Mouse (Mus musculus) erythroblast, embryonic 14.5 days (primary cell): Measurements from ENCODE around the gene Gnmt. TPM values are rescaled to one million over a fixed set of nuclear protein-coding genes. Genes with fewer than 3 reads are reported as not detected.

Experiments
- H3K27me3 ChIP-seq: 2 replicates; pipeline ENCODE4 v1.6.1; 2012; ENCODE audit warnings: inconsistent platforms; ENCODE audit not compliant: control insufficient read depth
- H3K36me3 ChIP-seq: 2 replicates; pipeline ENCODE4 v1.6.1; 2012; ENCODE audit warnings: mild to moderate bottlenecking, inconsistent platforms; ENCODE audit not compliant: control insufficient read depth
- H3K4me1 ChIP-seq: 2 replicates; pipeline ENCODE4 v1.6.1; 2012; ENCODE audit warnings: inconsistent platforms; ENCODE audit not compliant: control insufficient read depth
- H3K4me3 ChIP-seq: replicated peaks from 2 replicates; pipeline ENCODE3; 2012; ENCODE audit warnings: moderate library complexity, mild to moderate bottlenecking, inconsistent platforms
- H3K9me3 ChIP-seq: 2 replicates; pipeline ENCODE4 v1.6.1; 2012; ENCODE audit warnings: low read length, inconsistent platforms, mixed read lengths; ENCODE audit not compliant: control insufficient read depth
- GATA1 ChIP-seq: IDR thresholded peaks from 2 replicates; pipeline ENCODE4 v1.6.1; 2012; ENCODE audit warnings: low read length, inconsistent platforms, mixed read lengths
- TAL1 ChIP-seq: IDR thresholded peaks from 3 replicates; pipeline ENCODE4 v1.6.1; 2012; ENCODE audit warnings: low read length, inconsistent platforms, mixed read lengths
- polyA plus RNA-seq: library from polyadenylated mRNA; stranded (reverse); fragments of >175 nt; gene quantifications from 2 replicates; pipeline ENCODE4 v1.2.3, GENCODE M21; 2012

The Gnmt gene
- polyA plus RNA-seq, 1 experiment: 0.05 TPM

DNA sequence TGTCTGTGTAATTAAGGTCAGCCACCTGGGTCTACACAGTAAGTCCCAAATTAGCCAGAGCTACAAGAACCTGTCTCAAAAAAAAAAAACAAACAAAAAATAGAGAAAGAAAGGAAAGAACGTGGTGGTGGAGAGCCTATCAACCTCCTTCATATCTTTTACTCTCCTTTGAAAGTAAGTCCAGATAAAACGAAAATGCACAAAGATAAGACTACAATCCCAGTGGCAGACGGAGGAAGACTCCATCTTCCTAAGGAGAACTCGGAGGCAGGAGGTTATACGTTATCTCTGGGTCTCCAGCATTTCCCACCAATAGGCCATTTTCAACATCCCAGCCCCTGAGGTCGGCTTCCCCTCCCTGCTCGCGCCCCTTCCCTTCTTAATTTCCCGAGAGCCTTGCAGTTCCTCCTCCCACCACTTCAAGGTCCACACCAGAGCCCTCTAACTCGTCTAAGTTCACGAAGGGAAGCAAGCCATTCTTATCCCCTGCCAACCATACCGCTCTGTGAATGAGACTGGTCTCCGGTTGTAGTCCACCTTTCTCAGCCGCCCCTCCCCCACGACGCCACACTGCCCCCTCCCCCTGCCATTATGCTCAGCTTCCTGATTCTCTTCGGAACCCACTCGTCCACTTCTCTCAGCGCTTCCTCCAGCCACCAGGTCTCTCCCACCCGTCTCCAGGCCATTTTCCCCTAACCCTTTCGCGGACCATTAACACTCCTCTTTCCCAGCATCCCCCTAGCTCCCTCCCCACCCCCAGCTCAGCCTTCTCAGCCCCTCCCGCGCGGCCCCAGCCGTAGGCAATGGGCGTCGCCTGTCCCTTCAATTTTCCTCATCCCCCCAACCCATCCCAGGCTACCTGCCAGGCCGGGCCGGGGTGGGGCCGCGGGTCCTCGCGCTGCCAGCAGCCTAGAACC is 48.9 kb downstream of the Gnmt start:
- TF ChIP-seq TAL1 (no peak), GATA1 (peak; percentile 45; the same call in 1 of the 2 replicates)
- Histone ChIP-seq H3K27me3 (no peaks in the 10 kb centered on the region), H3K4me3 (peak overlapping the region; percentile 94), H3K36me3 (peaks cover 66% of the 10 kb centered on the region), H3K4me1 (peaks cover 50% of the 10 kb centered on the region), H3K9me3 (no peaks in the 10 kb centered on the region)

DNA sequence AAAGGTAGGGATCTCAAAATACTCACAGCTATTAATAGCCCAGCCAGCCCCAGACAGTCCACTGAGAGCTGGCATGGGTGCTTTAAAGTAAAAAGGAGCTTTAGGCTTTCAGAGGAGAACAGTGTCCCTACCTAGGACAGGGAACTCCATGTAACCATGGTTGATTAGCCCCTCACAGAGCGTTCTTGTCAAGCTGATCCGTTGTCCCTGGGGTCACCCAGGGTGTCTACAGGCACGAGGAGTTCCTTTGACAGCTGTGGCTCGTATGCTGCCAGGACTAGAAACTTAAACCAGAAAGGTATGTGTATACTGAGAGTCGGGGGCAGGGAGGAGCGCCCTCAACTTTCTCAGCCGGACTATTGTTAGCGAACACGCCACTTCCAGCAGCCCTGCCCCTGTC is 50.1 kb downstream of the Gnmt start:
- Histone ChIP-seq H3K4me3 (peak overlapping the region; percentile 94), H3K4me1 (peaks cover 62% of the 10 kb centered on the region), H3K36me3 (peaks cover 61% of the 10 kb centered on the region), H3K27me3 (no peaks in the 10 kb centered on the region), H3K9me3 (no peaks in the 10 kb centered on the region)
- no peak for TF ChIP-seq GATA1
- TF ChIP-seq TAL1: no peak

DNA sequence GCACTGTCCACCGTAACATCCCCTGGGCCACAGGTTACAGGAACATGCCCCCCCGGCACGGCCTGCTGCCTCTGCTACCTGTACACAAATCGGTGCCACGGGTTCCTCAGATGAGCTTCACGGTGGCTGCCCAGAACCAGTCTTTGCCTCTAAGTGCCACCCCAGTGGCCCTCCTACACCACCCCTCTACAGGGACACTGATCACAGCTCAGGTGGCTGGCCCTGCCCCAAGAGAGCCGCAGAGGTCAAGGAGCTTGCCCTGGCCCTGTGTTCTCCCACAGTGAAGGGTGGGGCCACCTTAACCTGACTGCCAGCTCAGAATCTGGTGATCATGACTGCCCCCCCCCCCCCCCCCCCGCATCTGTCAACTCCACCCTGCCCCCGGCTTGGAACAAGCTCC is 50.6 kb downstream of the Gnmt start, which contains the start of gene Mea1:
TSS of gene Mea1 (plus strand) at position 378 of the 400 bp plus-strand sequence.
- H3K9me3 ChIP-seq: no peaks in the 10 kb centered on the region
- H3K4me3 ChIP-seq: peak within 1 kb of the TSS; percentile 94
- H3K4me1 ChIP-seq: peaks cover 67% of the 10 kb centered on the region
- no peaks in the 10 kb centered on the region for H3K27me3 ChIP-seq
- peaks cover 56% of the 10 kb centered on the region for H3K36me3 ChIP-seq
- TF ChIP-seq TAL1 (no peak), GATA1 (no peak)

Other genes with a start within 250 kb of the Gnmt start
- 0.01 TPM in 2 replicates for gene Ttbk1, start 241.5 kb downstream of the Gnmt start, polyA plus RNA-seq
- 1.5 and 1.9 TPM in 2 replicates for gene Dnph1, start 232.5 kb downstream of the Gnmt start, polyA plus RNA-seq
- gene Cul9, start 182.8 kb downstream of the Gnmt start, polyA plus RNA-seq: 0.01 and 0.09 TPM in 2 replicates
- 5.1 and 6.1 TPM in 2 replicates for gene Srf, start 173.0 kb downstream of the Gnmt start, polyA plus RNA-seq
- gene Ptk7, start 99.7 kb downstream of the Gnmt start, polyA plus RNA-seq: 0.03 and 0.04 TPM in 2 replicates
- 2.0 TPM in 2 replicates for gene Klc4, start 83.1 kb downstream of the Gnmt start, polyA plus RNA-seq
- 34.1 and 35.9 TPM in 2 replicates for gene Mrpl2, start 82.9 kb downstream of the Gnmt start, polyA plus RNA-seq
- 1.3 and 2.3 TPM in 2 replicates for gene Cul7, start 78.8 kb downstream of the Gnmt start, polyA plus RNA-seq
- 2.0 and 2.6 TPM in 2 replicates for gene Rrp36, start 54.8 kb downstream of the Gnmt start, polyA plus RNA-seq
- 13.0 and 13.9 TPM in 2 replicates for gene Mea1, start 50.4 kb downstream of the Gnmt start, polyA plus RNA-seq
- gene Klhdc3, start 48.3 kb downstream of the Gnmt start, polyA plus RNA-seq: 21.0 and 23.8 TPM in 2 replicates
- 7.4 and 7.5 TPM in 2 replicates for gene Ppp2r5d, start 24.1 kb downstream of the Gnmt start, polyA plus RNA-seq
- 1.5 and 1.7 TPM in 2 replicates for gene Pex6, start 17.7 kb downstream of the Gnmt start, polyA plus RNA-seq
- gene Cnpy3, start 23.0 kb upstream of the Gnmt start, polyA plus RNA-seq: 3.0 and 3.2 TPM in 2 replicates
- not detected in 2 replicates for gene Ptcra, start 34.5 kb upstream of the Gnmt start, polyA plus RNA-seq
- 6.8 and 7.8 TPM in 2 replicates for gene 2310039H08Rik, start 43.5 kb upstream of the Gnmt start, polyA plus RNA-seq
- gene Rpl7l1, start 53.5 kb upstream of the Gnmt start, polyA plus RNA-seq: 0.31 and 0.42 TPM in 2 replicates
- 0.30 and 0.33 TPM in 2 replicates for gene Bicral, start 129.3 kb upstream of the Gnmt start, polyA plus RNA-seq
- gene Tbcc, start 161.5 kb upstream of the Gnmt start, polyA plus RNA-seq: 2.2 and 2.3 TPM in 2 replicates
- gene Prph2, start 181.3 kb upstream of the Gnmt start, polyA plus RNA-seq: not detected in 2 replicates